Mouse (Mus musculus) kidney, postnatal 14 days (tissue): Measurements from ENCODE around the gene Gm10972.
"Not testable (repeated sequence)": the region's sequence is repeated elsewhere in the genome, so short reads cannot be mapped to it uniquely, and the experiment has no call there.

Experiments used
- DNase-seq: peaks from one replicate; pipeline ENCODE4 v3.0.0; 2022; ENCODE audit warnings: mixed read lengths

Gm10972 gene

DNA sequence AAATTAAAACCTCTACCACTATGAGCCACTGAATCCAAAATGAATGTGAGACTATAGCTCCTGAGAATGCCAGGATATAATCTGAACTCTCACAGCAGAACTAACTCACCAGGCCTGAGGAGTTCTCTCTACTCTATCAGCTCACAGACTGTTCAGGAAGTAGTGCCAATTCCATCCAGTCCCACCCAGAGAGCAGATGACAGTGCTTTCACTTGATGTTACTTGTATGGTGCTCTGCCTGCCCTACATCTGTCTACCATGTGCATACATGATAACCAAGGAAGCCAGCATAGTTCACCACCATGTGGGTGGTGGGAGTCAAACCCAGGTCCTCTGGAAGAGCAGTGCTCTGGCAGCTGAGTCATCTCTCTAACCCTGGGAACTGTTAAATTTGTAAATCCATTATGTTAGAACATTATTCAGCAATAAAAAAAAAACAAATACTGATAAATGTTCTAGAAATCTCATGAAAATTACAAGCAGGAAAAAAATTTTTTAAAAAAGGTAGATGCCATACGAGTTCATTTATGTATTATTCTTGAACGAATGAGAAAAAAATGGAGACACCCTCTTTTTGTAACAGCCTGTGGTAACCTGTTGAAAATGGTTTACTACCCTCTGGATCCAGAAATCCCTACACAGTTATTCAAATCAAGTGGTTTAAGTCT, at the start of gene Gm10972:
Gene Gm10972 (plus strand): TSS at position 618 of the 668 bp plus-strand sequence.
- not testable (repeated sequence) for DNase-seq

DNA sequence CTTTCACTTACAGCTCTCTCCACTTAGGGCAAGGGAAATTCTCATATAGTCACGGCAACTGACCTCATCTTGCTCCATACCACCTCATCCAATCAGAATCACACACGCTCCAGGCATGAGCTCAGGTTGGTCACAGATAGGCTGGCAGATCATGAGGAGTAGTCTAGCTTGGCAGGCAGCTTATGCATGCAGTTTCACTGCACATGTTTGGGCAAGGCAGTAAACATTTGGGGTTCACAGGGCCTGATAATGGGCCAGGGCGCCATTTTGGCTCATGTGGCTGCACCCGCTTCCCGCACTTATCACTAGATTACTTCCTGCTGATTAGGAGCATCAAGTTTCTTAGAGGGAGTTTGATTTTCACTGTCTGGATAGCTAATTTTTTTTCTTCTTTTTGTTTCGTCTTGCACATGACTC, 47.0 kb upstream of the Gm10972 start:
- DNase-seq, result no peak

DNA sequence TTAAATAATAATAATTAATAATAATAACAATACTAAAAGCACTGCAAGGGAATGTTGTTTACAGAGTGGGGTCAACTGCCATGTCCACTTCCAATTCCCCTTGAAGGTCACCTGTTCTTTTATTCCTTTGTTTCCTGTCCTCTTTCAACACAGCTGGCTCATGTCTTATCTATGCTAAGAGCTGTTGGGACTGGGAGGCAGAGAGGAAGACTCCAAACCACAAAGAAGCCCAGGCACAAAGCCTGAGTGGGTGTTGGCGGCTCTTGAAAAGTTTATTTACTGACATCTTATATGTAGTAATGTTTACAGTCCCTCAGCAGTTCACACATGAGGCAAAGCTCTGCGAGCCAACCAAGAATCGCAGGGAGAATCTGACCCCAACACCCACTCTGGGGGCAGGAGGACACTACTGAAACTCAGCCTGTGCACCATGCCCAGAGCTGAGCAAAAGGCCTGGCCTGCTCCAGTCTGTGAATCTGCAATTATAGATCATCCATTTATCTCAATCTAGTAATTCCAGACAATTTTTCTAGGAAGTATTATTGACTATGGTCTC, 45.6 kb upstream of the Gm10972 start:
- no peak for DNase-seq

GRCm38 (mm10) chr3:94601959-94602358, 41.0 kb upstream of the Gm10972 start:
- peak; percentile 61 for DNase-seq

DNA sequence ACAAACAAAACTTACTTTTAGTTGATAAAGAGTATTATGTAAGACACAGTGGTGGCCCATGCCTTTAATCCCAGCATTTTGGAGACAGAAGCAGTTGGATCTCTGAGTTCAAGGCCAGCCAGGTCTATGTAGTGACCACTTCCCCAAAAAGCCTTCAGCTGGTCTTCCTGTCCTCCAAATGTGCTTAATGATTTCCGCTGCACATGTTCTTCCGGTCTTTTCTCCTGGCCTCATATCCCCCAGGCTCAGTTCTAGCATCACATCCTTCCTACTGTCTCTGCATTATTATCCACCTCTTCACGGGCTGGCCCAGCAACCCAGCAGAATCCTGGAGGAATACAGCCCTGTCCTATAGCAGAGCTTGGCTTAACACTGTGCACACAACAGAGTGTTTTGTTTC, 33.3 kb upstream of the Gm10972 start:
- DNase-seq, result no peak

GRCm38 (mm10) chr3:94610581-94610980, 32.3 kb upstream of the Gm10972 start:
- DNase-seq, result peak; percentile 20

DNA sequence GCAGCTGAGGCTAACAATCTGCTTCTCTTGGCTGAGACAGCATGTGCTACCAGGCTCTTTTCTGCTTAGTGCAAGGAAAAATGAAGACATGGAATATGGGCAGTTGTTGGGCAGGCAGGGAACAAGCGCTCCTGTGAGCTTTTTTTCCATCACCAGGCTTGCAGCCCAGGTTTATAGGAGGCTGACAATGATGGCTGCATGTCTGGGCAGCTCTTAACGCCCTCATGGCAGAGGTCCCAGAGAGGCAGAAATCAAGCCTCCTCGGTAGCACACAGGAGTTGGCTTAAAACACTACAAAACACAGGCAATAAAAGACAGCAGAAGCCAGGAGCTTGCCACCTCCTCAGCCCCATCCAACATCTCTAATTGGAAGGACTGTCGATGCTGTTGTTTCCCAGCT, 31.6 kb upstream of the Gm10972 start:
- no peak for DNase-seq

DNA sequence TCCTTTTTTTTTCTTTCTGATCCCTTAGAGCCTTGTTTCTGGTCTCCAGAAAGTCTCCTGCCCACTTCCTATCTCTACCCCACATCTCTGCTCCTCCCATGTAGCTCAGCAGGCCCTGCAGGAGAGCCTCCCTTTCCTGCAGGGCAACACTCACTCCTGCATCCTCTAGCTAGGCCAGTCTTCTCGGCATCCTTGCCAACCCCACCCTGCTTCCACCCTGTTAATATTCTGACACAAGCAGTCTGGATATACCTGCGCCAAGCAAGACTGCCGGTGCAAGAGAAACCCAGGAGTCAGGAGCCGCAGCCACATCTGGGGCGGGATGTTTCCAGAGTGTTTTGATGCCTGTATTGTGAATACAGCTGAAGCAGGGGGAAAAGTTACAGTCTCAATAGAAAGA, 31.1 kb upstream of the Gm10972 start:
- DNase-seq, result no peak

DNA sequence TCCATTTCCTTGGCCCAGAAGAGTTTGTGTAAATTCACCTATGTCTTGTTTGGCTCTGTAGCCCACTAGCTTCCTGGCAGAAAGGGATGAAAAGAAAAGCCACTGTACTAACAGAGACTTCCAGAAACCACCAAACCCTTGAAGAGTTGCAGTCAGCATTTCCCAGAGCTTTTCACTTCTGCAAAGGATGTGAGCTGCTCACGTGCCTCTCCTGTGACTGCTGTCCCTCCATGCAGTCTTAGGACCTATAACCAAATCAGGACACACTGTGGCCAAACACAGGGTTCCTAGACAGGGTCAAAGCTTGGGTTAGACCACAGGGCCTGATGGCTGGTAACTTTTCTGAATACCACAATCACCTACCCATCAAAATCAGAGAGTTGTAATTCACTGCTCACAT, 30.6 kb upstream of the Gm10972 start:
- no peak for DNase-seq

DNA sequence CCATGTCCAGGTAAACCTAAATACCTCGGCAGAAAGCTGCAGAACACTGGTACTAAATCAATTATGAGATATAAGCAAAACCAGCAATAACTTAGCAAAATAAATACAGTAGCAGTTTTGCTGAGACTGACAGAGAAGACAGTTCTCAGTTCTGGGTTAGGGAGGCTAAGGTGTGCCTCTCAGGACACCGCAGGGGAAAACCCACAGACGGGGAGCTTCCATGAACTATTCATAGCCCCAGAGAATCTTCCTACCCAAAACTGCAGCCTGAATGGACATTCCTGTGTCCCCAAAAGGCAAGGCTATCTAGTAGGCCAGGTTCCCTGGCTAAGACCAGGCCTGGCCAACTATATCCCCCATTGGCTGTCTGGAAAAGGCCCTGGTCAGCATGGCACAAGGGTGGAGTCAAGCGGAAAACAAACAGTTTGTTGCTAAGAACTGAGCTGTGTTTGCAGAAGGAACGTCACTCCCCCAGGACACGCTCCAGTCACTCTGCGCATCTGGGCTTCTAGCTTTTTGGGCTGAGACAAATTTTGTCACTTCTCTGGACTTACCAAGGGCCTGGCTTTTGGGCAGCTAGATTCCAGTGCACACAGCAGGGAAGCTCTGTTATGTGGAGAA, 29.5 kb upstream of the Gm10972 start:
- no peak for DNase-seq

DNA sequence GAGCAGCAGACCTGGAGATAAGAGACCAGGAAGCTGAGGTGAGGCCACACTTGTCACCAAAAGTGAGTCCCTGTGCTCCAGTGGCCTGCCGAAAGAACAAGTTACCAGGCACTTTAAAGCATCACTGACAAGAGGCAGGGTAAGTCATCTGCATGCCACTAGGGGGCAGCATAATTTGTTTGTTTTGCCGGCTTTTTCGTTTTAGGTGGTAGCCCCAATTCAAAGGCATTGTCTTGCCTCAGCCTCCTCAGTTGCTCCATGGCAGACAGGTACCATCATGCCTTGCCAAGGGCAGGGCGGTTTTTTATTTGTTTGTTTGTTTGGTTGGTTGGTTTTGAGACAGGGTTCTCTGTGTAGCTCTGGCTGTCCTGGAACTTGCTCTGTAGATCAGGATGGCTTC, 26.2 kb upstream of the Gm10972 start:
- peak; percentile 46 for DNase-seq

GRCm38 (mm10) chr3:94621740-94622507, 21.0 kb upstream of the Gm10972 start:
- no peak for DNase-seq

DNA sequence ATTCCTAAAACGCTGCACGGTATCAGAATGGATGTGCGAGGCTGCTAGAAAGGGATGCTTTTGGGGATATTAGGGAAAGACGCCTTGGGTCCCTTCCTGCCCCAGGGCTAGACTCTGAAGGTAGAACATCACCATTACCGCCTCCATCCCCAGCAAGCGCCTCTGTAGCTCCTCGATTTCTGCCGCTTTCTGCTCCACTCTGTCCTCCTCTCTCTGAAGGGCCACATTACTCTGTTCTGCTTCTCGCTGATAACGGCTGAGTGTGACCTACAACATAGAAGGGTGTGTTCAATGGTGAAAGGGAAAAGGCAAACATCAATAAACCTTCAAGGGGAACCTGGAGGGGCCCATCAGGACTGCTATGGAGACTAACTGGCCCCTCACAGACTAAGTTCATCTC, 20.4 kb upstream of the Gm10972 start:
- no peak for DNase-seq

- no peak for DNase-seq
These were observed 18.6 kb upstream of the Gm10972 start for GRCm38 (mm10) chr3:94624281-94624680.

DNA sequence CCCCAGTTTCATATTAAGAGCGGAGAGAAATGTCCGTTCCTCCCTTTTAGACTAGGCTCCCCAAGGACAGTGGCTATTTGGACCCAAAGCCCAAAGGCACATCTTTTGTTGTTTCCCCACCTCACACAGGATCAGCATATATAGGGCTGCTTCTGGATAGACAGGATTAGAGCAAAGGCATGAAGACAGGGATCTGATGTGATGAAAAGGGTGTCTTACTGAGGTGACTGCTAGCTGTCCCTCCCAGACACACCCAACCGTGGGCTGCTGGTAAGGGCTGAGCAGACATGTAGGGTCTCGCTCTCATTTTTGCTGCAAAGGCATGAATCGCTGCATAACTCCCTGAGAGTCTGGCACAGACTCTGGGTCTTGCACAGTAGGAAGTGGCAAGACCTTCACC, 14.2 kb upstream of the Gm10972 start:
- no peak for DNase-seq

- no peak for DNase-seq
These were observed 13.0 kb upstream of the Gm10972 start for GRCm38 (mm10) chr3:94629876-94630275.

DNA sequence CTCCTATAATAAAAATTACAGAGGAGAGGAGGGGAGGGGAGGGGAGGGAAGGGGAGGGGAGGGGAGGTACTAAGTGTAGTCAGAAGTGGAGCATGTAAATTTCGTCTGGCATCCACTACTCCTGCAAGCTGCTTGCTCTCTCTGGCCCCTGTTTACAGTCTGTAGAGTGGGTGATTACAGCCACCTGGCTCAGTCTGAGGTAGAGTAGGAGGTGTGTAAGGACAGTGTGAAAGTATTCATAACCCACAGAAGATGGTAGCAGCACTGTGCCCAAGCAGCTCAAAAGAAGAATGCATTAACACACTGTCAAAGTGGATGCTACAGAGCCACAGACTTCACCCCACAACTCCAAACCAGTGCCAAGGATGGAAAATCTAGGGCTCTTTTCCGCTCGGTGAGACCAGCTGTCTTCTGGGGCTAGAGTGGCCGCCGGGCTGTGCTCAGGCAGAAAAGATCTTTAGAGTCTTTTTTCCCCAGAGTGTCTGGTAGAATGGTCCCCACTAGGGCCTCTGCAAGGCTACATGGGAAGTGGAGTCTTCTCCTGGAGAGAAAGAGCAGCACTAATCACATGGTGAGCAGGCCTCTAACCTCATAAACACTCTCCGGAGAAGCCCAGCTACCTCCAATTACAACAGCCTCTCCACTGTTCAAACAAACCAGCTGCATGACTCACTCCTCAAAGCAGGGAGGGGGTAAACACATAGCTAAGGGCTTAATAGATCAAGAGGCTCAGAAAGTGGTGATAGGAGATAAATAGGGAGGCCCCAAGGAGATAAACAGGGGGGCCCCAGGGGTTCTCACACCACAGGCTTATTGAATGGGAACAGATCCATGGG, 6.1 kb downstream of the Gm10972 start:
- no peak for DNase-seq

DNA sequence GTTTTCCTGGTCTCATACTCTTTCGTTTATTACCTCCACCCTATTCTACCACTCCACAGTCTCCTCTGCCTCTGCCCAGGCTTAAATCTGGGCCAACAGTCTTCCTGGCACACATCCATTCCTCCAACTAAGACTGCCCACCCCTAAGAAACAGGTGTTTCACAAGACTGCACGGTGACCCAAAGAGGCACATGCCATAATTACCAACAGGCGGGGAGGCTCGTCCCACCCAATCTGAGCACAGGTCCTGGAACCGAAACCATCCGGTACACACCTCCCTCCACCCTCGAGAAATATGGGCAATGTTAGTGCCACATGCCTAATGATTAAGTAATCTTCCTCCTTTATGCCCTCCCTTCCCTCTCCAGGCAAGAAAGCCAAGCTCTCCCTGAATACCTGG, 7.5 kb downstream of the Gm10972 start:
- DNase-seq, result peak; percentile 17

GRCm38 (mm10) chr3:94653967-94654366, 11.1 kb downstream of the Gm10972 start:
- DNase-seq, result not testable (repeated sequence)

DNA sequence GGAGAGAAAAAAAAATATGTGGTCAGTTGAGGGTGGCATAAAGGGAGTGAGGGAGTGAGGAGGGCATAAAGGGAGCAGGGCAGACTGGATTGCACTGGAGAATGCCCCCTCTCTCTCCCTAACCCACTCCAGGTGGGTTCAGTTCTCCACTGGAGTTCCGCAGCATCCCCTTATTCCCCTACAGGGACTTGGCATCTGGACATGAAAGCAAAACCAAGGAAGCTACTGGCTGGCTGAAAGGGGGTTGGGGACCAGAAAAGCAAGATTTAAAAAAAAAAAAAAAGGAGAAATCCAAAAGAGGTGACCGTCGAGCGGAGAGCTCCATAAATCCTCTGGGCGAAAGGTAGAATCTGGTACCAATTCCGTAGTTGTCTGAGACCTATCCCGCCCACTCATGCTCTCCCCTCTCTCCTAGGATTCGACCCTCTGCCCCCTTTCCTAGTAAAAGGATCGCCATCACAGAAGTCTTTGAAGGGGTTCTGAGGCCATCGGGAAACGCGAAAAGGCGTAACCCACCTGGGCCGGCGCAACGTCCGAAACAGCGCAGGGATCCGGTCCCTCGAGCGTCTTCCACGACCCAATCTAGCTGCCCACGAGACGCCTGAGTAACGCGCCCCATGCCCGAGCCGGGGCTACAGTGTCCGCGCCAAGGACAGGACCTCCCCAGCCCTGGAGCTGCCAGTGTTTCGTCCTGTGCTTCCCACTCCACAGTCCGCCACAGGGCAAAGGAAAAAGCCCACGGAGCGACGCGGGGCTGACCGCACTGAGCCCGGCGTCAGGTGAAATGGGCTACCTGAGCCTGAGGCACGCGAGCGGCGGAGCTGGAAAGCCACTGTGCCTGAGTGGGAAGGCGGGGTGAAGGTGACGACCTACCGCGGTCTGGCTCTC, 15.2 kb downstream of the Gm10972 start:
- not testable (repeated sequence) for DNase-seq

DNA sequence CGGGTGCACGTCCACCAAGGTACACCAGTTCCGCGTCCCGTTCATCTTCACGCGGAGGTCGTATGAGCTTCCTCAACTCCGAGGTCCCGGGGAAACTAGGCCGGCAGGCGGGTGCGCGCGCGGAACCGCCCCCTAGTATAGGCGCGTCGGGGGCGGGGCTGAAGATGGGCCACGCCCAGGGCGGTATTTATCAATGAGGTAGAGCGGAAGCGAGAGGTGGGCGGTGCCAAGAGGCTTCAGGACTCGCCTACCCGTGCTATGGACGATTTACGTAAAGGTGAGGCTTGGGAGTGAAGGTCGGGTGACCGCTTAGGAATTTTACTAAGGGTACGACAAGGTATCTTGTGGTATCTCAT, 15.8 kb downstream of the Gm10972 start, which contains the start of gene Tuft1:
Gene Tuft1 (minus strand): TSS at position 133 of the 356 bp plus-strand sequence.
- DNase-seq, result peak; percentile 87
